ENCODE assay signal across 29 mouse cellular contexts in the genomic region with DNA sequence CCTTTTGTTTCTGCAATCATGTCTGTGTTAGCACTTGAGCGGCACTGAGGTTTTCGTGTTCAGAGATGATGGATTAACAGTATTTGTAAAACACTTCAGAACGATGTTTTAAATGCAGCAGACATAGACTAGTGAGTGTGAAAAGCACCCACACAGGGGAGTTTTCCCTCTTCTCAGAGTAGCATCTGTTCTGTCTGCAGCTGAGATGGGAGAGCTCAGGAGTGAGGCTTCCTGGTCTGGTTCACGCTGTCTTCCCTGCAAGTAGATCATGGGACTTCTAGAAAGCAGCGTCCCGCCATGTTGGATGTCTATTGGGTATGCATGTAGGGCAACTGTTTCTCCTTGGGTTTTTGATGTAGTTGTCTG. TPM values are rescaled to one million over a fixed set of nuclear protein-coding genes. Genes with fewer than 3 reads are reported as not detected.
A peak's percentile ranks its signal among the peaks of the same experiment; 100 is the strongest.
DNase-seq lines count a peak whose midpoint lies in the region; ATAC-seq and TF ChIP-seq lines count a peak whose summit lies in the region.
"Had no signal": no experiment of that assay in that cellular context is flagged by ENCODE, and none has a peak within 500 bp of the region (broad histone marks: within the 10 kb centered on the region; RNA-seq: fewer than 3 reads in every experiment).

No protein-coding gene starts in this region.

- DNase-seq in heart, postnatal 25 days (ENCODE audit: low spot score) = no peak
- DNase-seq in liver, adult 2 months (ENCODE audit: extremely low read depth, low read depth, low spot score) = peak; percentile 16
- DNase-seq in liver, embryonic 11.5 days (ENCODE audit: low spot score) = no peak
- peak; percentile 60 for DNase-seq in brain, adult 2 months (ENCODE audit: low read depth, low spot score)
- DNase-seq in layer of hippocampus, postnatal 10 days (ENCODE audit: low spot score in 2 of 2) = no peak
- DNase-seq: adrenal gland, postnatal 14 days; cerebellum, adult 11-12 months; cerebellum, adult 9-11 months; embryo, embryonic 11 days; gastrocnemius, adult 2 months; gastrocnemius, postnatal 36 days; heart, adult 2 months; kidney, adult 11 months; layer of hippocampus, adult 9-11 months; lung, adult 2 months; thymus, adult 2 months; thymus, postnatal 36 days had no signal

- no peak overlapping the region for H3K27ac ChIP-seq in heart, embryonic 13.5 days (replicated peaks)
- peak overlapping the region; percentile 69 for H3K27ac ChIP-seq in liver, adult 2 months (replicated peaks; ENCODE audit: insufficient read depth, low read depth, low read length)
- H3K27ac ChIP-seq in liver, embryonic 11.5 days (ENCODE audit: low read depth, low read length) = no peak overlapping the region
- H3K27ac ChIP-seq in limb, embryonic 12.5 days = peak overlapping the region; percentile 64
- H3K27ac ChIP-seq: embryonic facial prominence, embryonic 12.5 days; gastrocnemius, adult 2 months; heart, adult 2 months; hindbrain, embryonic 10.5 days; hindbrain, embryonic 15.5 days; limb, embryonic 15.5 days; neural tube, embryonic 12.5 days had no signal

- H3K79me2 ChIP-seq in liver, adult 2 months (ENCODE audit: control insufficient read depth, insufficient read depth, low read length) = peaks cover 44% of the 10 kb centered on the region; the same call in 1 of the 2 replicates

- 76% methylated on average over 6 of the region's 6 CpGs for WGBS in heart, embryonic 13.5 days
- WGBS in liver, adult 2 months = 85% methylated on average over 6 of the region's 6 CpGs
- 85% methylated on average over 6 of the region's 6 CpGs for WGBS in liver, embryonic 11.5 days
- WGBS in limb, embryonic 12.5 days = 72% methylated on average over 6 of the region's 6 CpGs

- intact Hi-C loops in heart, postnatal 25 days (cut with DNase I) = no loop called here

- no peaks in the 10 kb centered on the region for H3K27me3 ChIP-seq in heart, embryonic 13.5 days (replicated peaks)
- H3K27me3 ChIP-seq in liver, adult 2 months (ENCODE audit: control insufficient read depth, insufficient read depth, low read length) = no peaks in the 10 kb centered on the region
- no peaks in the 10 kb centered on the region for H3K27me3 ChIP-seq in liver, embryonic 11.5 days (replicated peaks; ENCODE audit: control insufficient read depth, insufficient read depth, low read length)
- no peaks in the 10 kb centered on the region for H3K27me3 ChIP-seq in limb, embryonic 12.5 days
- H3K27me3 ChIP-seq: embryonic facial prominence, embryonic 12.5 days; hindbrain, embryonic 15.5 days; limb, embryonic 15.5 days; neural tube, embryonic 12.5 days; Patski had no signal

- H3K9ac ChIP-seq in heart, embryonic 13.5 days = peak overlapping the region; percentile 47; the same call in 1 of the 2 replicates
- H3K9ac ChIP-seq in liver, adult 2 months (ENCODE audit: low read depth, low read length) = no peak overlapping the region
- no peak overlapping the region for H3K9ac ChIP-seq in liver, embryonic 11.5 days (ENCODE audit: low read depth, low read length)
- H3K9ac ChIP-seq in limb, embryonic 12.5 days (replicated peaks) = no peak overlapping the region
- H3K9ac ChIP-seq: embryonic facial prominence, embryonic 12.5 days; hindbrain, embryonic 15.5 days; limb, embryonic 15.5 days; neural tube, embryonic 12.5 days had no signal

- no peak overlapping the region for H3K4me3 ChIP-seq in heart, embryonic 13.5 days
- H3K4me3 ChIP-seq in liver, adult 2 months (ENCODE audit: insufficient read depth, low read depth, low read length) = no peak overlapping the region
- H3K4me3 ChIP-seq in liver, embryonic 11.5 days (ENCODE audit: low read depth, low read length) = no peak overlapping the region
- H3K4me3 ChIP-seq in limb, embryonic 12.5 days (replicated peaks) = no peak overlapping the region
- H3K4me3 ChIP-seq: embryonic facial prominence, embryonic 12.5 days; gastrocnemius, adult 2 months; heart, adult 2 months; hindbrain, embryonic 10.5 days; hindbrain, embryonic 15.5 days; limb, embryonic 15.5 days; neural tube, embryonic 12.5 days had no signal

- no peak for TF ChIP-seq POLR2A in liver, adult 2 months (IDR thresholded peaks at IDR 0.05; ENCODE audit: extremely low read depth, insufficient read depth, low read length)

- no peak for TF ChIP-seq CTCF in liver, adult 2 months (IDR thresholded peaks at IDR 0.05; ENCODE audit: low read depth, low read length)

- peaks cover 97% of the 10 kb centered on the region for H3K4me1 ChIP-seq in heart, embryonic 13.5 days
- peaks cover 60% of the 10 kb centered on the region for H3K4me1 ChIP-seq in liver, adult 2 months (ENCODE audit: control insufficient read depth, insufficient read depth, low read length)
- peaks cover 16% of the 10 kb centered on the region; the same call in 1 of the 2 replicates for H3K4me1 ChIP-seq in liver, embryonic 11.5 days (replicated peaks; ENCODE audit: control insufficient read depth, insufficient read depth, low read length)
- peaks cover 69% of the 10 kb centered on the region for H3K4me1 ChIP-seq in limb, embryonic 12.5 days (replicated peaks)
- H3K4me1 ChIP-seq: neural tube, embryonic 12.5 days had no signal

- H3K36me3 ChIP-seq in heart, embryonic 13.5 days = no peaks in the 10 kb centered on the region; the same call in 1 of the 2 replicates
- H3K36me3 ChIP-seq in liver, adult 2 months (ENCODE audit: control insufficient read depth, insufficient read depth, low read length) = no peaks in the 10 kb centered on the region
- no peaks in the 10 kb centered on the region for H3K36me3 ChIP-seq in liver, embryonic 11.5 days (ENCODE audit: control insufficient read depth, insufficient read depth, low read length)
- no peaks in the 10 kb centered on the region for H3K36me3 ChIP-seq in limb, embryonic 12.5 days
- H3K36me3 ChIP-seq: embryonic facial prominence, embryonic 12.5 days; hindbrain, embryonic 10.5 days; hindbrain, embryonic 15.5 days; neural tube, embryonic 12.5 days had no signal

- ATAC-seq in heart, embryonic 13.5 days (ENCODE audit: extremely low read depth, insufficient number of reproducible peaks, low FRiP score, low TSS enrichment) = no peak
- ATAC-seq in liver, embryonic 11.5 days (replicated peaks; ENCODE audit: low FRiP score) = no peak
- no peak for ATAC-seq in limb, embryonic 12.5 days (ENCODE audit: insufficient number of reproducible peaks, insufficient read depth, low FRiP score, low TSS enrichment, low read depth)
- ATAC-seq: forebrain, embryonic 14.5 days; inflammation-experienced regulatory T-cells, adult 6 months; Patski had no signal

- H3K4me2 ChIP-seq in heart, embryonic 13.5 days = no peak overlapping the region
- no peak overlapping the region for H3K4me2 ChIP-seq in liver, embryonic 11.5 days
- no peak overlapping the region for H3K4me2 ChIP-seq in limb, embryonic 12.5 days
- H3K4me2 ChIP-seq: embryonic facial prominence, embryonic 12.5 days; hindbrain, embryonic 15.5 days; limb, embryonic 15.5 days; midbrain, embryonic 11.5 days; neural tube, embryonic 12.5 days had no signal

- H3K9me3 ChIP-seq in heart, embryonic 13.5 days = no peaks in the 10 kb centered on the region
- no peaks in the 10 kb centered on the region for H3K9me3 ChIP-seq in liver, embryonic 11.5 days (ENCODE audit: control insufficient read depth, low read length)
- H3K9me3 ChIP-seq in limb, embryonic 12.5 days = no peaks in the 10 kb centered on the region
- H3K9me3 ChIP-seq: embryonic facial prominence, embryonic 12.5 days; hindbrain, embryonic 10.5 days; hindbrain, embryonic 15.5 days; limb, embryonic 15.5 days; neural tube, embryonic 12.5 days had no signal

RNA-seq across cellular contexts. Expression of gene Rassf8, which starts 10.1 kb away (rescaled TPM):
- polyA plus RNA-seq in heart, embryonic 13.5 days (2015; fragmentation: Nextera tagmentation; extraction: Ambion mirVana) = 7.4 and 7.6 TPM in 2 replicates
- total RNA-seq in heart, postnatal 25 days (2021) = 10 to 100 TPM; 56.4 to 56.8 TPM
- 30.0 and 34.5 TPM in 2 replicates for total RNA-seq in liver, adult 2 months (2014; rRNA removed)
- polyA plus RNA-seq in liver, adult 2 months (2012; rRNA removed) = 19.5 and 22.8 TPM in 2 replicates
- polyA plus RNA-seq in liver, embryonic 11.5 days (2014; fragmentation: Nextera tagmentation; extraction: Ambion mirVana) = 2.5 and 4.1 TPM in 2 replicates
- polyA plus RNA-seq in limb, embryonic 12.5 days (2016; fragmentation: Nextera tagmentation; extraction: Ambion mirVana) = 9.2 and 13.7 TPM in 2 replicates
- 10 to 100 TPM; 13.5 to 14.1 TPM for total RNA-seq in layer of hippocampus, postnatal 10 days (2021)
- total RNA-seq: MEL had no signal

Comparison
In these comparisons a context has a peak if more than half of its experiments do, and no peak if none do; other contexts are left out.
1. H3K27ac ChIP-seq: peak in liver, adult 2 months (single experiment) and limb, embryonic 12.5 days (single experiment); none in heart, embryonic 13.5 days (single experiment) and liver, embryonic 11.5 days (single experiment).
2. DNase-seq: peak in liver, adult 2 months (single experiment) and brain, adult 2 months (single experiment); none in heart, postnatal 25 days (single experiment), liver, embryonic 11.5 days (single experiment) and layer of hippocampus, postnatal 10 days (0 of 2).